Mouse (Mus musculus) left cerebral cortex, postnatal 10 days (tissue): ENCODE data around the gene Gm13271. TPM values are rescaled to one million over a fixed set of nuclear protein-coding genes. Genes with fewer than 3 reads are reported as not detected.
"Not testable (repeated sequence)": the region's sequence is repeated elsewhere in the genome, so short reads cannot be mapped to it uniquely, and the experiment has no call there.

Experiments used
- DNase-seq, 2 experiments: peaks; one replicate each; pipeline ENCODE4 v3.0.0; 2021 to 2022; ENCODE audit warnings: low spot score in 2 of 2, mixed read lengths in 1 of 2; ENCODE audit errors: extremely low spot score in 1 of 2
- intact Hi-C: fragments of 180-260 bp; cut with DNase I; formaldehyde crosslinking; loops from one replicate; pipeline ENCODE4 v1.15.1; 2025
- total RNA-seq, 2 experiments: library from RNA; stranded (reverse); gene quantifications; 2 replicates each; pipeline ENCODE4 v1.2.3; 2021

The Gm13271 gene
- total RNA-seq, 2 experiments from 2014 or later, result not detected

- DNase-seq, intact Hi-C loops: not testable (repeated sequence)
Measured at GRCm38 (mm10) chr4:88802954-88803353, 48.3 kb downstream of the Gm13271 start, which contains the start of gene Gm13287. Gene Gm13287, plus strand, starts transcription at chr4:88803254.

Other genes starting within 250 kb of the Gm13271 start
- gene Ifnb1, start 232.1 kb upstream of the Gm13271 start, total RNA-seq, result not detected
- not detected for gene Ifna15, start 196.6 kb upstream of the Gm13271 start, total RNA-seq
- not detected for gene Ifna14, start 183.1 kb upstream of the Gm13271 start, total RNA-seq
- gene Ifna9, start 162.5 kb upstream of the Gm13271 start, total RNA-seq, result not detected
- not detected for gene Ifna12, start 151.5 kb upstream of the Gm13271 start, total RNA-seq
- gene C87499, start 120.5 kb upstream of the Gm13271 start, total RNA-seq, result not detected
- not detected for gene Ifna13, start 110.4 kb upstream of the Gm13271 start, total RNA-seq
- not detected for gene Ifna16, start 77.9 kb upstream of the Gm13271 start, total RNA-seq
- not detected for gene Ifna2, start 71.0 kb upstream of the Gm13271 start, total RNA-seq
- gene Ifnab, start 63.5 kb upstream of the Gm13271 start, total RNA-seq, result not detected
- gene Gm26566, start 33.1 kb upstream of the Gm13271 start, total RNA-seq, result 1 to 10 TPM; 1.8 to 2.0 TPM
- gene Klhl9, start 32.4 kb upstream of the Gm13271 start, total RNA-seq, result 100 to 1,000 TPM; 105 to 107 TPM
- gene Gm13283, start 5.3 kb downstream of the Gm13271 start, total RNA-seq, result not detected
- gene Gm13290, start 19.0 kb downstream of the Gm13271 start, total RNA-seq, result not detected
- not detected for gene Gm13289, start 22.1 kb downstream of the Gm13271 start, total RNA-seq
- not detected for gene Gm13272, start 25.0 kb downstream of the Gm13271 start, total RNA-seq
- not detected for gene Ifnz, start 27.3 kb downstream of the Gm13271 start, total RNA-seq
- gene Gm13276, start 30.8 kb downstream of the Gm13271 start, total RNA-seq, result not detected
- not detected for gene Gm13277, start 33.8 kb downstream of the Gm13271 start, total RNA-seq
- gene Gm13278, start 36.7 kb downstream of the Gm13271 start, total RNA-seq, result not detected
- gene Gm13275, start 39.6 kb downstream of the Gm13271 start, total RNA-seq, result not detected
- not detected for gene Gm13279, start 42.5 kb downstream of the Gm13271 start, total RNA-seq
- not detected for gene Gm13285, start 44.8 kb downstream of the Gm13271 start, total RNA-seq
- not detected for gene Gm13287, start 48.4 kb downstream of the Gm13271 start, total RNA-seq
- gene Gm13288, start 50.7 kb downstream of the Gm13271 start, total RNA-seq, result not detected
- not detected for gene Ifna7, start 61.4 kb downstream of the Gm13271 start, total RNA-seq
- not detected for gene Ifna11, start 65.1 kb downstream of the Gm13271 start, total RNA-seq
- not detected for gene Ifna6, start 72.5 kb downstream of the Gm13271 start, total RNA-seq
- not detected for gene Ifna5, start 80.7 kb downstream of the Gm13271 start, total RNA-seq
- gene Ifna4, start 87.0 kb downstream of the Gm13271 start, total RNA-seq, result not detected
- gene Ifna1, start 95.2 kb downstream of the Gm13271 start, total RNA-seq, result not detected
- gene Ifne, start 125.3 kb downstream of the Gm13271 start, total RNA-seq, result not detected